Mouse (Mus musculus) CH12.LX (cell line): ENCODE results near the gene Fgfrl1. TPM values are rescaled to one million over a fixed set of nuclear protein-coding genes. Genes with fewer than 3 reads are reported as not detected.

Source experiments
- DNase-seq: peaks from one replicate; pipeline ENCODE4 v3.0.0-alpha.2; 2013; ENCODE audit errors: extremely low read depth
- H3K27ac ChIP-seq: 2 replicates; pipeline ENCODE4 v1.5.1; 2012; ENCODE audit warnings: low read depth, mild to moderate bottlenecking, control low read depth, moderate library complexity; ENCODE audit not compliant: insufficient read depth
- H3K27me3 ChIP-seq: replicated peaks from 2 replicates; pipeline ENCODE3; 2012; ENCODE audit warnings: inconsistent platforms
- H3K36me3 ChIP-seq, 2 experiments: replicated peaks in 1 of 2; 2 replicates each; pipeline versions ENCODE3 to v1.6.1; 2012; ENCODE audit warnings: inconsistent platforms in 1 of 2, low read length in 1 of 2, mild to moderate bottlenecking in 1 of 2, mixed read lengths in 1 of 2, moderate library complexity in 1 of 2; ENCODE audit not compliant: control insufficient read depth in 1 of 2, insufficient read depth in 1 of 2
- H3K4me1 ChIP-seq, 2 experiments: 2 replicates each; pipeline ENCODE4 v1.6.1; 2012; ENCODE audit warnings: inconsistent platforms in 1 of 2, moderate library complexity in 1 of 2; ENCODE audit not compliant: insufficient read depth in 2 of 2, control insufficient read depth in 1 of 2
- H3K4me2 ChIP-seq: 2 replicates; pipeline ENCODE4 v1.6.1; 2012; ENCODE audit warnings: low read depth, mild to moderate bottlenecking, control low read depth; ENCODE audit not compliant: poor library complexity, insufficient read depth, severe bottlenecking
- H3K4me3 ChIP-seq, 3 experiments: fragments of 150-350 bp in 1 of 3; sonication (generic) in 1 of 3; replicated peaks in 1 of 3; 2 replicates each; pipeline versions ENCODE3 to v1.5.1; 2011 to 2012; ENCODE audit warnings: low read depth in 2 of 3, low read length in 2 of 3, mild to moderate bottlenecking in 2 of 3, moderate library complexity in 2 of 3, control low read depth in 1 of 3, improper control_type of control experiment in 1 of 3, inconsistent platforms in 1 of 3, mixed read lengths in 1 of 3; ENCODE audit not compliant: poor library complexity in 1 of 3
- H3K79me2 ChIP-seq: replicated peaks from 2 replicates; pipeline ENCODE4 v1.6.1; 2012; ENCODE audit warnings: mild to moderate bottlenecking, moderate library complexity; ENCODE audit not compliant: control insufficient read depth, poor library complexity, insufficient read depth, severe bottlenecking; ENCODE audit errors: extremely low read depth
- H3K9ac ChIP-seq: 2 replicates; pipeline ENCODE4 v1.6.1; 2012; ENCODE audit warnings: low read depth, mild to moderate bottlenecking, control low read depth, moderate library complexity; ENCODE audit not compliant: insufficient read depth
- H3K9me3 ChIP-seq: replicated peaks from 2 replicates; pipeline ENCODE3; 2012; ENCODE audit warnings: low read length, inconsistent platforms, mixed read lengths
- CHD1 ChIP-seq: IDR thresholded peaks from 2 replicates; pipeline ENCODE4 v1.6.1; 2012; ENCODE audit warnings: low read depth, low read length, improper control_type of control experiment, inconsistent platforms
- CHD2 ChIP-seq: IDR thresholded peaks from 2 replicates; pipeline ENCODE4 v1.6.1; 2011; ENCODE audit warnings: low read length, improper control_type of control experiment
- CTCF ChIP-seq, 2 experiments: IDR thresholded peaks in 1 of 2; conservative IDR thresholded peaks in 1 of 2; 2 replicates each; pipeline ENCODE4 v1.5.1; 2011 to 2012; ENCODE audit warnings: low read depth in 2 of 2, low read length in 2 of 2, improper control_type of control experiment in 1 of 2, inconsistent platforms in 1 of 2, mild to moderate bottlenecking in 1 of 2, moderate library complexity in 1 of 2
- E2F4 ChIP-seq: IDR thresholded peaks from 2 replicates; pipeline ENCODE4 v1.6.1; 2011; ENCODE audit warnings: low read depth, low read length, improper control_type of control experiment; ENCODE audit not compliant: insufficient replicate concordance
- EP300 ChIP-seq: IDR thresholded peaks from 2 replicates; pipeline ENCODE4 v1.6.1; 2011; ENCODE audit warnings: low read length, improper control_type of control experiment
- HCFC1 ChIP-seq: IDR thresholded peaks from 2 replicates; pipeline ENCODE4 v1.6.1; 2012; ENCODE audit warnings: low read depth, mild to moderate bottlenecking, inconsistent platforms, low read length, improper control_type of control experiment
- IRF4 ChIP-seq: IDR thresholded peaks from 2 replicates; pipeline ENCODE4 v1.6.1; 2014; ENCODE audit warnings: low read depth, mild to moderate bottlenecking, inconsistent platforms, low read length, improper control_type of control experiment
- JUN ChIP-seq: IDR thresholded peaks from 2 replicates; pipeline ENCODE4 v1.6.1; 2011; ENCODE audit warnings: low read depth, mild to moderate bottlenecking, low read length, improper control_type of control experiment, moderate library complexity; ENCODE audit not compliant: insufficient read depth
- JUND ChIP-seq: conservative IDR thresholded peaks from 2 replicates; pipeline ENCODE4 v1.6.1; 2011; ENCODE audit warnings: low read depth, low read length, improper control_type of control experiment
- KAT2A ChIP-seq: IDR thresholded peaks from 2 replicates; pipeline ENCODE4 v1.6.1; 2012; ENCODE audit warnings: low read length, improper control_type of control experiment, inconsistent platforms; ENCODE audit not compliant: insufficient replicate concordance
- MAX ChIP-seq: IDR thresholded peaks from 2 replicates; pipeline ENCODE4 v1.6.1; 2011; ENCODE audit warnings: low read length, improper control_type of control experiment
- MYC ChIP-seq: IDR thresholded peaks from 2 replicates; pipeline ENCODE4 v1.6.1; 2011; ENCODE audit warnings: low read depth, mild to moderate bottlenecking, improper control_type of control experiment, low read length
- NELFE ChIP-seq: IDR thresholded peaks from 2 replicates; pipeline ENCODE4 v1.6.1; 2011; ENCODE audit warnings: low read depth, low read length, improper control_type of control experiment
- POLR2A ChIP-seq: IDR thresholded peaks from 2 replicates; pipeline ENCODE4 v1.6.1; 2011; ENCODE audit warnings: low read depth, mild to moderate bottlenecking, improper control_type of control experiment, low read length
- RAD21 ChIP-seq: IDR thresholded peaks from 2 replicates; pipeline ENCODE4 v1.6.1; 2011; ENCODE audit warnings: low read depth, mild to moderate bottlenecking, low read length, improper control_type of control experiment, moderate library complexity
- RCOR1 ChIP-seq: conservative IDR thresholded peaks from 2 replicates; pipeline ENCODE4 v1.6.1; 2012; ENCODE audit warnings: low read depth, mild to moderate bottlenecking, inconsistent platforms, low read length, improper control_type of control experiment
- SIN3A ChIP-seq: IDR thresholded peaks from 2 replicates; pipeline ENCODE4 v1.6.1; 2012; ENCODE audit warnings: low read length, improper control_type of control experiment, inconsistent platforms
- SMC3 ChIP-seq: IDR thresholded peaks from 2 replicates; pipeline ENCODE4 v1.6.1; 2011; ENCODE audit warnings: low read depth, low read length, improper control_type of control experiment
- USF1 ChIP-seq: IDR thresholded peaks from 2 replicates; pipeline ENCODE4 v1.6.1; 2014; ENCODE audit warnings: low read depth, mild to moderate bottlenecking, inconsistent platforms, low read length, improper control_type of control experiment
- USF2 ChIP-seq: conservative IDR thresholded peaks from 2 replicates; pipeline ENCODE4 v1.6.1; 2011; ENCODE audit warnings: low read depth, low read length, improper control_type of control experiment
- dilution Hi-C: fragments of 300-500 bp; cut with MboI; formaldehyde crosslinking; loops from 2 replicates; pipeline ENCODE4 v1.14.3; 2020; ENCODE audit warnings: low sequenced_read_pairs; ENCODE audit not compliant: extremely low pct_unique_long_range_greater_than_20kb, extremely low pct_ligation_motif_present
- in situ Hi-C: fragments of 300-500 bp; cut with MboI; formaldehyde crosslinking; loops from 3 replicates; pipeline ENCODE4 v1.14.3; 2019; ENCODE audit warnings: low sequenced_read_pairs, low pct_ligation_motif_present, low pct_unique_long_range_greater_than_20kb, mixed read lengths
- polyA plus RNA-seq: library from polyadenylated mRNA; unstranded; fragments of >175 nt; gene quantifications from 2 replicates; pipeline ENCODE4 v1.2.1, GENCODE M21; 2012; ENCODE audit warnings: low read depth; ENCODE audit not compliant: insufficient read length
- total RNA-seq, 2 experiments: library from RNA; depleted of rRNA; stranded (reverse); fragments of 300-350 nt in 1 of 2; fragments of >200 nt in 1 of 2; gene quantifications; 2 replicates each; pipeline ENCODE4 v1.2.3; 2012 to 2014

The Fgfrl1 gene
- total and polyA plus RNA-seq, 3 experiments: 0.17 to 0.64 (median 0.26) TPM

- Histone ChIP-seq H3K4me3 (no peak overlapping the region), H3K4me2 (no peak overlapping the region), H3K79me2 (no peaks in the 10 kb centered on the region), H3K27ac (no peak overlapping the region), H3K4me1 (no peaks in the 10 kb centered on the region), H3K27me3 (peaks cover 1% of the 10 kb centered on the region), H3K9ac (no peak overlapping the region), H3K36me3 (no peaks in the 10 kb centered on the region), H3K9me3 (no peaks in the 10 kb centered on the region)
- TF ChIP-seq KAT2A (no peak), USF2 (no peak), CHD1 (no peak), IRF4 (no peak), HCFC1 (no peak), RCOR1 (no peak), CHD2 (no peak), MAX (no peak), USF1 (no peak), MYC (no peak), JUND (no peak)
- in situ Hi-C loops: no loop called here
- no peak for DNase-seq
- dilution Hi-C loops: no loop called here
Observed at GRCm38 (mm10) chr5:108742596-108742995, 50.4 kb downstream of the Fgfrl1 start.

GRCm38 (mm10) chr5:108743856-108744255 is 51.7 kb downstream of the Fgfrl1 start:
- no peak overlapping the region for H3K4me3 ChIP-seq
- dilution Hi-C loops (no loop called here), in situ Hi-C loops (no loop called here)
- H3K9me3 ChIP-seq: no peaks in the 10 kb centered on the region
- H3K27ac ChIP-seq: no peak overlapping the region
- no peaks in the 10 kb centered on the region for H3K79me2 ChIP-seq
- H3K27me3 ChIP-seq: peaks cover 1% of the 10 kb centered on the region
- TF ChIP-seq SIN3A (no peak), CTCF (conservative IDR thresholded peaks at IDR 0.05 in 1 of 2, IDR thresholded peaks at IDR 0.05 in 1 of 2; ENCODE audit: low read depth in 2 of 2, low read length in 2 of 2) (peak in 1 of 2 experiments; percentile 57; a peak in 2 of 4 replicates), POLR2A (no peak), HCFC1 (no peak), EP300 (no peak), CHD2 (no peak), E2F4 (no peak), SMC3 (peak; percentile 24), JUN (no peak), NELFE (no peak), RAD21 (no peak; the same call in 1 of the 2 replicates), KAT2A (no peak)
- H3K36me3 ChIP-seq: no peaks in the 10 kb centered on the region
- no peaks in the 10 kb centered on the region for H3K4me1 ChIP-seq
- no peak overlapping the region for H3K4me2 ChIP-seq
- no peak overlapping the region for H3K9ac ChIP-seq
- DNase-seq: peak; percentile 30
